Mouse (Mus musculus) hindbrain, embryonic 10.5 days (tissue): ENCODE results near the gene Igdcc3. TPM values are rescaled to one million over a fixed set of nuclear protein-coding genes. Genes with fewer than 3 reads are reported as not detected.

Experiments used
- DNase-seq: peaks from one replicate; pipeline ENCODE4 v3.0.0-alpha.2; 2017; ENCODE audit warnings: low spot score
- H3K27ac ChIP-seq: fragments of 300-500 bp; sonication (generic); 2 replicates; pipeline ENCODE4 v1.5.1; 2016; ENCODE audit warnings: mild to moderate bottlenecking, moderate library complexity
- H3K27me3 ChIP-seq: fragments of 300-500 bp; sonication (generic); 2 replicates; pipeline ENCODE4 v1.6.1; 2016; ENCODE audit warnings: mild to moderate bottlenecking; ENCODE audit not compliant: poor library complexity, insufficient read depth, severe bottlenecking
- H3K36me3 ChIP-seq: fragments of 300-500 bp; sonication (generic); 2 replicates; pipeline ENCODE4 v1.6.1; 2016; ENCODE audit warnings: mild to moderate bottlenecking, moderate library complexity
- H3K4me1 ChIP-seq: fragments of 300-500 bp; sonication (generic); replicated peaks from 2 replicates; pipeline ENCODE4 v1.6.1; 2016; ENCODE audit warnings: mild to moderate bottlenecking
- H3K4me3 ChIP-seq: fragments of 300-500 bp; sonication (generic); 2 replicates; pipeline ENCODE4 v1.5.1; 2016; ENCODE audit warnings: mild to moderate bottlenecking, moderate library complexity
- H3K9me3 ChIP-seq: fragments of 300-500 bp; sonication (generic); 2 replicates; pipeline ENCODE4 v1.6.1; 2016; ENCODE audit warnings: mild to moderate bottlenecking, moderate library complexity
- WGBS: fragments of 180-500 bp; shearing (Covaris S2); methylation state at CpG from one replicate; pipeline ENCODE4 v1.1.7; 2016; 5-methylcytosine and 5-hydroxymethylcytosine counted together
- polyA plus RNA-seq: library from polyadenylated mRNA; unstranded; fragments of >200 nt; fragmentation: Nextera tagmentation; extraction: Ambion mirVana; gene quantifications from 2 replicates; pipeline ENCODE4 v1.2.1, GENCODE M21; 2016

The Igdcc3 gene
- polyA plus RNA-seq, result 218 and 357 TPM in 2 replicates

DNA sequence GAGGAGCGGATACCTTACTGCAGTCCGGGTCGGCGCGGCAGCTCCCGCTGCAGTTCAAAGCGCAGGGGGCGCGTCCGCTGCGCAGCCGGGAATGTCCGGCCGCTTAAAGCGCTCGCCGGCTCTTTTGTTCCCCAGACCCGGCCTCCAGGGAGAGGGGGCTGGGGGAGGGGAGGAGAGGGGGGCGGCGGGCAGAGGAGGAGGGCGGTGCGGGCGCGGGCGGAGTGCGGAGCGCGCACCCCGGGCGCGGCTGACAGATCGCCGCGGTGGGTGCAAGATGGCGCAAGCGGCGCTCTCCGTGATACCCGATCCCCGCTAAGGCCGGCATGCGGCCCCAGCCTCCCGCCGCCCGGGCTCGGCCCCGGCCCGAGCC is at the start of gene Igdcc3:
Gene Igdcc3, plus strand, starts transcription at position 254 of the 370 bp plus-strand sequence.
- H3K4me1 ChIP-seq, result peaks cover 79% of the 10 kb centered on the region
- peak; percentile 89 for DNase-seq
- under 1% methylated on average over 45 of the region's 48 CpGs for WGBS
- peak within 1 kb of the TSS; percentile 77 for H3K4me3 ChIP-seq
- H3K27me3 ChIP-seq, result peaks cover 5% of the 10 kb centered on the region; the same call in 1 of the 2 replicates
- H3K27ac ChIP-seq, result peak within 1 kb of the TSS; percentile 98
- no peaks in the 10 kb centered on the region for H3K9me3 ChIP-seq
- peaks cover 38% of the 10 kb centered on the region for H3K36me3 ChIP-seq

- Histone ChIP-seq H3K9me3 (no peaks in the 10 kb centered on the region), H3K27me3 (no peaks in the 10 kb centered on the region), H3K4me3 (no peak overlapping the region), H3K36me3 (no peaks in the 10 kb centered on the region), H3K27ac (no peak overlapping the region), H3K4me1 (peaks cover 13% of the 10 kb centered on the region)
- peak; percentile 40 for DNase-seq
- 56% methylated on average over 6 of the region's 6 CpGs for WGBS
Measured at GRCm38 (mm10) chr9:65094237-65094636, 46.8 kb upstream of the Igdcc3 start.

DNA sequence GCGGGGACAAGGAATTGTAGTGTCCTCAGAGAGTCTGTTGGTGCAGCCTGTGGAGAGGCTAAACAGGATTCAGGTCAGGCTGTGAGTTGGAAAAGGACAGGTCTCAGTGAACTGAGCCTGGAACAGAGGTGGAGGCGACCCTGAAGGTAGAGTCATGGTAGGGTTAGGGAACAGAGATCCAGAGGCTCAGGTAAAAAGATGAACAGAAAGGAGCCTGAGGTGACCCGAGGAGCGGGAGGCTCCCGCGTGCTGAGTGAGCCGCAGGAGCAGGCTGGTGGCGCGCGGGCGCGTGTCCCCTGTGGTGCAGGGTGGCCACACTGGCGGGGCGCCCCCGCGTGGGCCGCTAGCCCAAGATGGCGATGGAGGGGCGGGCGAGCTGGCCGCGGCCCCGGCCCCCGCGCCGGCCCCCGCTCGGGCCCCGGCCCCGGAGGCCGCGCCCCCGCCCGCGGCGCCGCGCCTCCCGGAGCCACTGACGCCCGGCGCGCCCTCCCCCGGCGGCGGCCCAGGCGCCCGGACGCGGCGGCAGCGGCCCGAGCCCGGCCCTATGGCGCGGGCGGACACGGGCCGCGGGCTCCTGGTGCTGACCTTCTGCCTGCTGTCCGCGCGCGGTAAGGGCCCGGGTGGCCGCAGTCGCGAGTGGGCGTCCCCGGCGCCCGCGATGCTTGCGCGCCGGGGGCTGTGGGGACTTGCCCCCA is 39.9 kb upstream of the Igdcc3 start, which contains the start of gene Igdcc4:
Gene Igdcc4, plus strand, starts transcription at position 496 of the 695 bp plus-strand sequence.
- H3K4me3 ChIP-seq, result peak within 1 kb of the TSS; percentile 91
- H3K27me3 ChIP-seq, result peaks cover 23% of the 10 kb centered on the region
- H3K27ac ChIP-seq, result peak within 1 kb of the TSS; percentile 94
- WGBS, result 5% methylated on average over 71 of the region's 76 CpGs
- peak; percentile 50 for DNase-seq
- H3K9me3 ChIP-seq, result peaks cover 5% of the 10 kb centered on the region; the same call in 1 of the 2 replicates
- peaks cover 34% of the 10 kb centered on the region for H3K4me1 ChIP-seq
- H3K36me3 ChIP-seq, result no peaks in the 10 kb centered on the region

- DNase-seq, result peak; percentile 65
- peaks cover 23% of the 10 kb centered on the region for H3K27me3 ChIP-seq
- H3K27ac ChIP-seq, result peak overlapping the region; percentile 94
- H3K4me3 ChIP-seq, result peak overlapping the region; percentile 91
- peaks cover 5% of the 10 kb centered on the region; the same call in 1 of the 2 replicates for H3K9me3 ChIP-seq
- under 1% methylated on average over 39 of the region's 39 CpGs for WGBS
- H3K36me3 ChIP-seq, result no peaks in the 10 kb centered on the region
- peaks cover 39% of the 10 kb centered on the region for H3K4me1 ChIP-seq
Measured at GRCm38 (mm10) chr9:65101686-65102376, 39.2 kb upstream of the Igdcc3 start.

DNA sequence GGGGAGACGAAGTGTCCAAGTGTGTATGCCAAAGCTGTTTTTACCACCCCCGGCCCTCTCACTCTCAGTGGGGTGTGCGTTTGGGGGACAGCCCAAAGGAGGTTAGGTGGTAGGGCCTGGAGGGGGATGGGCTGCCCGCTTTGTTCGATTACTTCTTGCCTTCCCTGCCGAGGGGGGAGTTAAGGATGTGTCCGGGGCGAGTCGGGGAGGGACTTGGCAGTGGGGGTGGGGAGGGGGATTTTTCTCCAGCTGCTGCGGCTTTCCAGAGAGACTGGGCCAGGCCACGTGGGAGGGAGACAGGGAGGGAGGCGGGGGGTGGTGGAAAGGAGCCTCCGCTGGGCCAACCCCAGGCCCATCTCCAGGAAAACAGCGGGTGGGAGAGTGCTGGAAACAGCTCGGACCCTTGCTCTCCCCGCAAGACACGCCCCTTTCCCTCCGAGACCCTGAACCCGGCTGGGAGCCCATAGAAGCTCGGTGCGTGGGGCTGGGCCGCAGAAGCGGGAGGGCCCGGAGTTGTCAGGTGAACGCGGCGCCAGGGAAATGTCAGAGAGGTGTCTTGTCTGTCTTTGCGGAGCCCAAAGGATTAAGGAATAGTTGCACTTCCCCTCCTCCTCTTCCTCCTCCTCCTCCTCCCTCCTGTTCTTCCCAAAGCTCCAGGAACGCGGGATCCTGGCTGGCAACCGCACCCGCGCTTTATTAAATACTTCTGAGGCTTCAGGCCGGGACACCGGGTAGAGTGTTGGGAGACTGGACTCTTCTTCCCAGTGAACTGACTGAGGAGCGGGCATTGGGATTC is 38.4 kb upstream of the Igdcc3 start:
- WGBS, result 1% methylated on average over 36 of the region's 36 CpGs
- peaks cover 41% of the 10 kb centered on the region for H3K4me1 ChIP-seq
- H3K27me3 ChIP-seq, result peaks cover 23% of the 10 kb centered on the region
- H3K27ac ChIP-seq, result peak overlapping the region; percentile 94
- no peaks in the 10 kb centered on the region for H3K36me3 ChIP-seq
- H3K4me3 ChIP-seq, result peak overlapping the region; percentile 91
- peak; percentile 77 for DNase-seq
- H3K9me3 ChIP-seq, result peaks cover 5% of the 10 kb centered on the region; the same call in 1 of the 2 replicates

GRCm38 (mm10) chr9:65103173-65103752 is 37.7 kb upstream of the Igdcc3 start:
- H3K27ac ChIP-seq, result peak overlapping the region; percentile 94
- no peak for DNase-seq

GRCm38 (mm10) chr9:65106821-65107220 is 34.2 kb upstream of the Igdcc3 start:
- peaks cover 61% of the 10 kb centered on the region for H3K4me1 ChIP-seq
- H3K27me3 ChIP-seq, result peaks cover 33% of the 10 kb centered on the region
- peak overlapping the region; percentile 37; the same call in 1 of the 2 replicates for H3K27ac ChIP-seq
- no peaks in the 10 kb centered on the region for H3K36me3 ChIP-seq
- 91% methylated on average over 4 of the region's 4 CpGs for WGBS
- no peak for DNase-seq
- H3K9me3 ChIP-seq, result no peaks in the 10 kb centered on the region
- no peak overlapping the region for H3K4me3 ChIP-seq

More at GRCm38 (mm10) chr9:65103173-65103752, 37.7 kb upstream of the Igdcc3 start:
- no peaks in the 10 kb centered on the region for H3K36me3 ChIP-seq
- peak overlapping the region; percentile 91 for H3K4me3 ChIP-seq
- H3K9me3 ChIP-seq, result peaks cover 5% of the 10 kb centered on the region; the same call in 1 of the 2 replicates
- H3K27me3 ChIP-seq, result peaks cover 23% of the 10 kb centered on the region
- H3K4me1 ChIP-seq, result peaks cover 41% of the 10 kb centered on the region
- WGBS, result 21% methylated on average over 8 of the region's 8 CpGs

DNA sequence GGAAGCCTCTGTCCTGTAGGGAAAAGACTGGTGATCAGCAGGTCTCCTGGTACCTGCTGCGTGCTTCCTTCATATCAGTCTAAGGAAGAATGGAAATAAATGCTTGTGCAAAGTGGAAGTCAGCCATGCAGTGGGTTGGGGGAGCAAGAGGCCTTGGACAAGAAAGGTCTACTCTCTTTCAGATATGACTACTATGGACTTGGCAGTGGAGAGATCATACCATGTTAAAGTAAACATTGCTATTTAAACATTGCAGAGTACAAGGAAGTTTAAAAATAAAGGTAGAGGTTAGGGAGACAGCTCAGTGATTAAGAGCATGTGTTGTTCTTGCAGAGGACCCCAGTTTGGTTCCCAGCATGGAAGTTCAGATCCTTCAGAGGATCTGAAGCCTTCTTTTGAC is 33.1 kb upstream of the Igdcc3 start:
- DNase-seq, result no peak
- Histone ChIP-seq H3K27ac (0 out of 2 replicates have a peak overlapping the region, but pooled peaks have one; percentile 12), H3K4me3 (no peak overlapping the region), H3K36me3 (no peaks in the 10 kb centered on the region), H3K27me3 (peaks cover 23% of the 10 kb centered on the region), H3K9me3 (no peaks in the 10 kb centered on the region), H3K4me1 (peaks cover 50% of the 10 kb centered on the region)
- 87% methylated on average over 1 of the region's 1 CpGs for WGBS

GRCm38 (mm10) chr9:65109132-65110072 is 31.6 kb upstream of the Igdcc3 start:
- Histone ChIP-seq H3K27me3 (peaks cover 11% of the 10 kb centered on the region), H3K36me3 (peaks cover 3% of the 10 kb centered on the region)
- 6% methylated on average over 24 of the region's 24 CpGs for WGBS

GRCm38 (mm10) chr9:65111698-65112097 is 29.3 kb upstream of the Igdcc3 start:
- Histone ChIP-seq H3K27me3 (peaks cover 11% of the 10 kb centered on the region), H3K4me3 (no peak overlapping the region), H3K4me1 (peaks cover 34% of the 10 kb centered on the region), H3K27ac (no peak overlapping the region; the same call in 1 of the 2 replicates), H3K36me3 (peaks cover 10% of the 10 kb centered on the region), H3K9me3 (no peaks in the 10 kb centered on the region)
- no peak for DNase-seq
- WGBS, result 88% methylated on average over 5 of the region's 5 CpGs

More at GRCm38 (mm10) chr9:65109132-65110072, 31.6 kb upstream of the Igdcc3 start:
- Histone ChIP-seq H3K4me1 (peaks cover 43% of the 10 kb centered on the region), H3K4me3 (peak overlapping the region; percentile 43), H3K27ac (peak overlapping the region; percentile 87), H3K9me3 (no peaks in the 10 kb centered on the region)
- DNase-seq, result peak; percentile 80

- Histone ChIP-seq H3K27me3 (peaks cover 6% of the 10 kb centered on the region), H3K36me3 (peaks cover 17% of the 10 kb centered on the region), H3K9me3 (no peaks in the 10 kb centered on the region), H3K27ac (0 out of 2 replicates have a peak overlapping the region, but pooled peaks have one; percentile 40), H3K4me1 (peaks cover 27% of the 10 kb centered on the region), H3K4me3 (no peak overlapping the region)
- DNase-seq, result no peak
- WGBS, result 77% methylated on average over 2 of the region's 2 CpGs
Measured at GRCm38 (mm10) chr9:65113694-65114093, 27.3 kb upstream of the Igdcc3 start.
